Mouse (Mus musculus) testis, adult 2 months (tissue): ENCODE measurements around the gene Mvb12b. TPM values are rescaled to one million over a fixed set of nuclear protein-coding genes. Genes with fewer than 3 reads are reported as not detected.

Source experiments
- H3K27ac ChIP-seq: fragments of 200-500 bp; 2 replicates; pipeline ENCODE4 v1.5.1; 2012; ENCODE audit warnings: low read depth, low read length; ENCODE audit not compliant: control insufficient read depth, insufficient read depth
- H3K27me3 ChIP-seq: fragments of 200-500 bp; 2 replicates; pipeline ENCODE4 v1.6.1; 2012; ENCODE audit warnings: mild to moderate bottlenecking, low read length, moderate library complexity; ENCODE audit not compliant: control insufficient read depth, insufficient read depth
- H3K36me3 ChIP-seq: fragments of 200-500 bp; 2 replicates; pipeline ENCODE4 v1.6.1; 2012; ENCODE audit warnings: mild to moderate bottlenecking, low read length; ENCODE audit not compliant: control insufficient read depth, insufficient read depth
- H3K4me1 ChIP-seq: fragments of 200-500 bp; 2 replicates; pipeline ENCODE4 v1.6.1; 2012; ENCODE audit warnings: low read length; ENCODE audit not compliant: control insufficient read depth, insufficient read depth
- H3K4me3 ChIP-seq: fragments of 200-500 bp; 2 replicates; pipeline ENCODE4 v1.5.1; 2012; ENCODE audit warnings: low read depth, mild to moderate bottlenecking, low read length, moderate library complexity, mixed read lengths; ENCODE audit not compliant: control insufficient read depth
- CTCF ChIP-seq: fragments of 200-500 bp; IDR thresholded peaks from 2 replicates; pipeline ENCODE4 v1.5.1; 2012; ENCODE audit warnings: low read depth, mild to moderate bottlenecking, inconsistent platforms, low read length, moderate library complexity; ENCODE audit not compliant: control insufficient read depth, insufficient read depth, insufficient replicate concordance
- POLR2A ChIP-seq: fragments of 200-500 bp; IDR thresholded peaks from 2 replicates; pipeline ENCODE4 v1.6.1; 2012; ENCODE audit warnings: low read depth, mild to moderate bottlenecking, inconsistent platforms, low read length, moderate library complexity; ENCODE audit not compliant: control insufficient read depth
- polyA plus RNA-seq: library from polyadenylated mRNA; depleted of rRNA; stranded (reverse); fragments of >200 nt; gene quantifications from 2 replicates; pipeline ENCODE4 v1.2.3, GENCODE M21; 2012

Mvb12b gene
- polyA plus RNA-seq, 1 experiment: 2.0 TPM

- Histone ChIP-seq H3K4me1 (peaks cover 2% of the 10 kb centered on the region; the same call in 1 of the 2 replicates), H3K27ac (no peak overlapping the region), H3K36me3 (no peaks in the 10 kb centered on the region), H3K27me3 (no peaks in the 10 kb centered on the region), H3K4me3 (no peak overlapping the region)
- TF ChIP-seq POLR2A: no peak
- no peak for TF ChIP-seq CTCF
Measured at GRCm38 (mm10) chr2:33712811-33713210, 174.9 kb downstream of the Mvb12b start.

DNA sequence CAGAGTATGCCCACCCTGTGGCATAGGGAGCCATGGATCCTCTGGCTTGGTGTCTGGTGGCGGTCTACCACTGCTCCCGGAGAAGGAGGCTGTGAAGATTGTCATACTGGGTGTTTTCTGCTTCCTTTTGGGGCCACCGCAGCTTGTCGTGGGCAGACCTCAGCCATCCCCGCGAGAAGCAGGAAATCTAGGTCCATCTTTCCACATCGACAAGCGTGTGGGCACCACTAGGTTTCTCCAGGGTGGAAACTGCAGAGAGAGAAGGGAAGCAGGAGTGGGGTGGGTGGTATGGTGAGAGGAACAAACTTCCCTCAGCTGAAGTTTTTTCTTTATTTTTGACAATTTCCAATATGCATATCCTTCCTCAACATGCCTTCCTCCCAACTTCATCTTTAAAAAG, 178.9 kb downstream of the Mvb12b start:
- no peaks in the 10 kb centered on the region for H3K4me1 ChIP-seq
- no peak overlapping the region for H3K27ac ChIP-seq
- no peaks in the 10 kb centered on the region for H3K36me3 ChIP-seq
- TF ChIP-seq POLR2A (no peak), CTCF (no peak)
- H3K4me3 ChIP-seq: no peak overlapping the region
- H3K27me3 ChIP-seq: no peaks in the 10 kb centered on the region

DNA sequence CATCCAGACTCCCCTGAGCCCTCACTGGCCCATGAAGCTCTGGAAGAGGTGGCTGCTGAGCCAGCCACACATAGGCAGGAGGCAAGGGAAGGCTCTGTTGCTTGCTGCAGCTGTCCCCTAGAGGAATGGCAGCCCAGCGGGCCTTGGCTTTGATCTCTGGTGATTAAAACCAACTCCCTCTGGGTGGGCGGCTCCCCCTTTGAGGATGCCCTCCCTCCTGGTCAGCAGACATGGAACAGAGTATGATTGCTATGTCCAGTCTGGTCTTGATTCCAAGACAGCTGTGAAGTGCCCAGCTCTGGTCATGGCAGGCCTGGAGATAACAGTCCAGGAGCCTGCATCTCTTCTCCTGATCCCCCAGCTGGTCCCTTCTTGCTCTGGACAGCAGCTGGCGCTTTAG, 179.7 kb downstream of the Mvb12b start:
- TF ChIP-seq POLR2A (no peak), CTCF (no peak)
- Histone ChIP-seq H3K27ac (no peak overlapping the region), H3K36me3 (no peaks in the 10 kb centered on the region), H3K4me1 (no peaks in the 10 kb centered on the region), H3K27me3 (no peaks in the 10 kb centered on the region), H3K4me3 (no peak overlapping the region)

- H3K27ac ChIP-seq: no peak overlapping the region
- H3K4me3 ChIP-seq: no peak overlapping the region
- H3K36me3 ChIP-seq: no peaks in the 10 kb centered on the region
- H3K4me1 ChIP-seq: no peaks in the 10 kb centered on the region
- TF ChIP-seq CTCF: no peak
- no peak for TF ChIP-seq POLR2A
- H3K27me3 ChIP-seq: no peaks in the 10 kb centered on the region
Measured at GRCm38 (mm10) chr2:33706403-33706802, 181.3 kb downstream of the Mvb12b start.

GRCm38 (mm10) chr2:33705687-33706320, 181.9 kb downstream of the Mvb12b start:
- H3K27me3 ChIP-seq: no peaks in the 10 kb centered on the region
- no peak overlapping the region for H3K4me3 ChIP-seq
- H3K27ac ChIP-seq: no peak overlapping the region
- no peak for TF ChIP-seq POLR2A
- no peak for TF ChIP-seq CTCF
- no peaks in the 10 kb centered on the region for H3K36me3 ChIP-seq
- no peaks in the 10 kb centered on the region for H3K4me1 ChIP-seq

- Histone ChIP-seq H3K4me1 (no peaks in the 10 kb centered on the region), H3K36me3 (no peaks in the 10 kb centered on the region), H3K27me3 (no peaks in the 10 kb centered on the region), H3K4me3 (no peak overlapping the region), H3K27ac (no peak overlapping the region)
- TF ChIP-seq CTCF (no peak), POLR2A (no peak)
Measured at GRCm38 (mm10) chr2:33703286-33703685, 184.5 kb downstream of the Mvb12b start.

DNA sequence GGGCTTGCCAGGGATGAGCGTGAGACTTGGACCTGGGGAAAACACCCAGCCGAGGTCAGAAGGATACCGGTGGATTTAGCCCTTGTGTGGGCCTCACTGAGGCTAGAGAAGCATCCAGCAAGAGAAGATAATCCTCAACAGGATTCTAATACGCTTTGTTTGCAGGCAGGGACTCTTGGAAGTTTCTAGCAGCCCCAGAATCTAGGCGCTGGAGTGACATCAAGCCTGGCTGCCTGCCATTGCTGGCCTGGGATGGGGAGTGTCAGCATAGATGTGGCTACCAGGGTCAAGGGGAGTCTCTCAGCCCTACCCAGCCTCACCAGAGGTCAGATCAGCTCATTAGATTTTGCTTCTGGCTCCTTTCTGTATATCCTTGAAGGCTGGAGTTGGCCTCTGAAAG, 185.0 kb downstream of the Mvb12b start:
- Histone ChIP-seq H3K4me3 (no peak overlapping the region), H3K36me3 (no peaks in the 10 kb centered on the region), H3K4me1 (no peaks in the 10 kb centered on the region), H3K27me3 (no peaks in the 10 kb centered on the region), H3K27ac (no peak overlapping the region)
- no peak for TF ChIP-seq POLR2A
- TF ChIP-seq CTCF: no peak

DNA sequence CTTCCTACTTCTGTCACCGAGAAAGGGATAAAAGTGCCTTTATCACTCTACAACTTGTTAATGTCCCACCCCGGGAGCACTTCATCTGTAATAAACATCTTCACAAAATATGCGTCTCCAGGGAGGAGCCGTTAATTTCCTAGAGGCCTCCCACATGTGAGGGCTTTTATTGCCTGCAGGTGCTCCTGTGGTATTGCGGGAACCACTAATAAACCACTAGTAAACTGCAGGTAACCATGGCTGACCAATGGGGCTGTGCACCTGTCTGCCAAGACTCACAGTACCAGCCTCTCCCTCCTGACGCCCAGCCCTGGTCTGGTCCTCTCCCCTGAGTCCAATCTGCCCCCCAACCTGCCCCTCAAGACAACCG, 186.3 kb downstream of the Mvb12b start:
- Histone ChIP-seq H3K27me3 (no peaks in the 10 kb centered on the region), H3K36me3 (no peaks in the 10 kb centered on the region), H3K4me3 (no peak overlapping the region), H3K27ac (no peak overlapping the region), H3K4me1 (no peaks in the 10 kb centered on the region)
- no peak for TF ChIP-seq CTCF
